Mouse (Mus musculus) embryo, embryonic 11.5 days (tissue): ENCODE data around the gene Trpv4.

Experiments used
- DNase-seq: peaks from one replicate; pipeline ENCODE4 v3.0.0-alpha.2; 2012; ENCODE audit warnings: low read depth, low spot score

Trpv4 gene

GRCm38 (mm10) chr5:114618851-114619250, 39.4 kb downstream of the Trpv4 start:
- peak; percentile 69 for DNase-seq

- no peak for DNase-seq
Observed at GRCm38 (mm10) chr5:114617809-114618208, 40.4 kb downstream of the Trpv4 start.

- DNase-seq: no peak
Observed at GRCm38 (mm10) chr5:114616336-114617061, 41.7 kb downstream of the Trpv4 start.

- DNase-seq: no peak
Observed at GRCm38 (mm10) chr5:114614863-114615262, 43.4 kb downstream of the Trpv4 start.

- DNase-seq: no peak
Observed at GRCm38 (mm10) chr5:114611968-114612608, 46.1 kb downstream of the Trpv4 start.

GRCm38 (mm10) chr5:114611256-114611655, 47.0 kb downstream of the Trpv4 start:
- no peak for DNase-seq

- DNase-seq: peak; percentile 67
Observed at GRCm38 (mm10) chr5:114608516-114608915, 49.7 kb downstream of the Trpv4 start.

GRCm38 (mm10) chr5:114607651-114608050, 50.6 kb downstream of the Trpv4 start:
- no peak for DNase-seq

GRCm38 (mm10) chr5:114605981-114606380, 52.2 kb downstream of the Trpv4 start:
- no peak for DNase-seq

GRCm38 (mm10) chr5:114604781-114605290, 53.4 kb downstream of the Trpv4 start:
- DNase-seq: no peak

- no peak for DNase-seq
Observed at GRCm38 (mm10) chr5:114603975-114604374, 54.2 kb downstream of the Trpv4 start.

- no peak for DNase-seq
Observed at GRCm38 (mm10) chr5:114602012-114602411, 56.2 kb downstream of the Trpv4 start.

- DNase-seq: no peak
Observed at GRCm38 (mm10) chr5:114597652-114598051, 60.6 kb downstream of the Trpv4 start.

- no peak for DNase-seq
Observed at GRCm38 (mm10) chr5:114597222-114597621, 61.0 kb downstream of the Trpv4 start.

- no peak for DNase-seq
Observed at GRCm38 (mm10) chr5:114596604-114597003, 61.6 kb downstream of the Trpv4 start.

- DNase-seq: no peak
Observed at GRCm38 (mm10) chr5:114594741-114595241, 63.4 kb downstream of the Trpv4 start.

- DNase-seq: no peak
Observed at GRCm38 (mm10) chr5:114593949-114594348, 64.3 kb downstream of the Trpv4 start.

GRCm38 (mm10) chr5:114593161-114593821, 64.9 kb downstream of the Trpv4 start:
- no peak for DNase-seq

GRCm38 (mm10) chr5:114592463-114593160, 65.6 kb downstream of the Trpv4 start:
- DNase-seq: no peak

- no peak for DNase-seq
Observed at GRCm38 (mm10) chr5:114591151-114591561, 67.1 kb downstream of the Trpv4 start.

GRCm38 (mm10) chr5:114590043-114590913, 67.9 kb downstream of the Trpv4 start:
- no peak for DNase-seq
